ENCODE assay signal across 29 mouse cellular contexts in the genomic region with DNA sequence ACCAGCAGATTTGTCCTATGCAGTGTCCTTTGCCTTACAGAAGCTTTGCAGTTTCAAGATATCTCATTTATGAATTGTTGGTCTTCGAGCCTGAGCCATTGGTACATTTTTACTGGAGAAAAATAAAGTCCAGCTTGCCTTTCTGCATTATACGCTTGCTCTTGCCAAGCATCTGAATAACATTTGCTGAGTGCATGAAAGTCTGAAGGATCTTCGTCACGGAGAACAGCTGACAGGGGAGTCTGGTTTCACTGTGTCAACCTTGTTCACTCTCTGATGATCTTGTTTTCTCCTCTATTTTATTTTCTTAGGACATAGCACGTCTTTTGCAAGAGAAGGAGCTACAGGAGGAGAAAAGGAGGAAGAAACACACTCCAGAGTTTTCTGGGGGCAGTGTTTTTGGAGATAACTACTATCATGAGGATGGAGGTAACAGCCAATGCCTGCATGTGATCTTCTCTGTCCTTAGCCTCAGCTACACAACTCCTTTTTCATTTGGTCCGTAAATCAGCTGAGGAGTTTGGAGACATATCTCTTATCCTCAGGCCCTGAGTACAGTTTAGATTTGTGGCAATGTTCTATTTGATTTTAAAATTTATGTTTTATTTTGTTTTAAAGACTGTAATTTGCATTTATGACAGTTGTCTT. TPM values are rescaled to one million over a fixed set of nuclear protein-coding genes. Genes with fewer than 3 reads are reported as not detected.
"Had no signal": no experiment of that assay in that cellular context is flagged by ENCODE, and none has a peak within 500 bp of the region (broad histone marks: within the 10 kb centered on the region; RNA-seq: fewer than 3 reads in every experiment).

No protein-coding gene starts in this region.

- H3K4me1 ChIP-seq: limb, embryonic 12.5 days; limb, embryonic 15.5 days; liver, embryonic 12.5 days; liver, embryonic 15.5 days; lung, embryonic 15.5 days; midbrain, embryonic 12.5 days; midbrain, embryonic 15.5 days; neural tube, embryonic 12.5 days; neural tube, embryonic 15.5 days had no signal

- ATAC-seq: midbrain, embryonic 15.5 days had no signal

- H3K9ac ChIP-seq: limb, embryonic 12.5 days; limb, embryonic 15.5 days; liver, embryonic 12.5 days; liver, embryonic 15.5 days; lung, embryonic 15.5 days; midbrain, embryonic 12.5 days; midbrain, embryonic 15.5 days; neural tube, embryonic 12.5 days; neural tube, embryonic 15.5 days had no signal

- H3K4me3 ChIP-seq: limb, embryonic 12.5 days; limb, embryonic 15.5 days; liver, embryonic 12.5 days; liver, embryonic 15.5 days; lung, embryonic 15.5 days; midbrain, embryonic 12.5 days; midbrain, embryonic 15.5 days; neural tube, embryonic 12.5 days; neural tube, embryonic 15.5 days had no signal

- H3K9me3 ChIP-seq: limb, embryonic 12.5 days; limb, embryonic 15.5 days; liver, embryonic 12.5 days; liver, embryonic 15.5 days; lung, embryonic 15.5 days; midbrain, embryonic 15.5 days; neural tube, embryonic 12.5 days; neural tube, embryonic 15.5 days had no signal

- H3K27ac ChIP-seq: kidney, postnatal 0 days; limb, embryonic 12.5 days; limb, embryonic 15.5 days; liver, embryonic 12.5 days; liver, embryonic 15.5 days; lung, embryonic 15.5 days; midbrain, embryonic 12.5 days; midbrain, embryonic 15.5 days; neural tube, embryonic 12.5 days; neural tube, embryonic 15.5 days had no signal

- H3K27me3 ChIP-seq: limb, embryonic 12.5 days; limb, embryonic 15.5 days; liver, embryonic 12.5 days; liver, embryonic 15.5 days; lung, embryonic 15.5 days; megakaryocyte, embryonic 14.5 days; midbrain, embryonic 12.5 days; midbrain, embryonic 15.5 days; neural tube, embryonic 12.5 days; neural tube, embryonic 15.5 days had no signal

- DNase-seq: kidney, postnatal 25 days; left cerebral cortex, postnatal 4 days; lung, adult 18-20 months; lung, postnatal 10 days; lung, postnatal 36 days; right cerebral cortex, adult 18-20 months; right cerebral cortex, postnatal 14 days; thymus, adult 18-20 months; thymus, postnatal 4 days had no signal

- H3K4me2 ChIP-seq: limb, embryonic 12.5 days; limb, embryonic 15.5 days; liver, embryonic 12.5 days; liver, embryonic 15.5 days; lung, embryonic 15.5 days; midbrain, embryonic 12.5 days; midbrain, embryonic 15.5 days; neural tube, embryonic 12.5 days; neural tube, embryonic 15.5 days had no signal

RNA-seq across cellular contexts. Expression of gene Uts2b, which starts 47.0 kb away (rescaled TPM):
- total RNA-seq: layer of hippocampus, adult 8-10 months; layer of hippocampus, postnatal 10 days; left cerebral cortex, adult 8-10 months; left cerebral cortex, postnatal 14 days; left cerebral cortex, postnatal 4 days had no signal
- polyA plus RNA-seq: kidney, embryonic 14.5 days; kidney, postnatal 0 days; large intestine, adult 2 months; liver, embryonic 12.5 days; liver, embryonic 15.5 days; midbrain, embryonic 12.5 days; midbrain, embryonic 15.5 days; small intestine, adult 2 months; spleen, adult 2 months; testis, adult 2 months had no signal
